Mouse (Mus musculus): ENCODE results near the gene Homer2. TPM values are rescaled to one million over a fixed set of nuclear protein-coding genes. Genes with fewer than 3 reads are reported as not detected.

Homer2 gene
- polyA plus RNA-seq, 1 experiment from 2014 or later: 12.6 TPM

DNA sequence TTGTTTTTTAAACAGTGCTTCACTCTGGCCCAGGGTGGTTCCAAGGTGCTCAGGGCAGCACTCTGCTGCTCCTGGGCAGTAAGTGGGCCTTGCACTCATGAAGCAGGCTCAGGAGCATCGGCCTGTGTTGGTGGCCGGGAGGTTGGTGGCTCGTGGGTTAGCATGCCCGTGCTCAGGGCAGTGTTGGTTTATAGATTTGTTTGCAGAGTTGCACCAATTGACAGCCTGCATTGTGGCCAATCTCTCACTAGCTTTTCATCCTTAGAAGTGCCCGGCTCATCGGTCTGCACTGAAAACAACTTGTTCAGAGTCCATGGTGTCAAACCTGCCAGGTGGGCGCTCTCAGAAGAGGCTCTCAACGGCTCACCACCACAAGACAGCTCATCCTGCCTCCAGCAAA lies 113.9 kb downstream of the Homer2 start:
- Histone ChIP-seq H3K9me3 (no peaks in the 10 kb centered on the region), H3K36me3 (replicated peaks) (peaks cover 77% of the 10 kb centered on the region), H3K27ac (no peak overlapping the region), H3K27me3 (ENCODE audit: poor library complexity, severe bottlenecking) (no peaks in the 10 kb centered on the region), H3K4me3 (no peak overlapping the region), H3K4me1 (no peaks in the 10 kb centered on the region)
- no peak for DNase-seq (ENCODE audit: extremely low spot score, low spot score)
- WGBS: 93% methylated on average over 8 of the region's 8 CpGs

DNA sequence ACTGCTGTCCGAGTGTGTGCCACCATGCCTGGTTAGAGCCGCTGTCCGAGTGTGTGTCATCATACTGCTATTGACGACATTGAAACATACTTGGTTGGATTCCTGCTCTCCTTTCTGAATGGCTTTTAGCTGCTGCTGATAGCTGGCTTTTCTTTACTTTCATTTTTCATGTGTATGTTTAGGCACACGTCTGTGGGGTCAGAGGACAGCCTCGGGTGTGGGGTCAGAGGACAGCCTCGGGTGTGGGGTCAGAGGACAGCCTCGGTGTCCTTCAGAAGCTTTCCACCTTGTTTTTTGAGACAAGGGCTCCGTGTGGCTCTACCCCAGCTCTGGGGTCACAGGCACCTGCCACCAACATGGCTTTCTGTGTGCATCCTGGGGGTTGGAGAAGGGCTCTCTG lies 114.6 kb downstream of the Homer2 start:
- 88% methylated on average over 9 of the region's 9 CpGs for WGBS
- Histone ChIP-seq H3K9me3 (no peaks in the 10 kb centered on the region), H3K36me3 (replicated peaks) (peaks cover 77% of the 10 kb centered on the region), H3K4me1 (no peaks in the 10 kb centered on the region), H3K27me3 (ENCODE audit: poor library complexity, severe bottlenecking) (no peaks in the 10 kb centered on the region), H3K27ac (no peak overlapping the region), H3K4me3 (no peak overlapping the region)
- DNase-seq (ENCODE audit: extremely low spot score, low spot score): no peak

- peaks cover 57% of the 10 kb centered on the region for H3K36me3 ChIP-seq (replicated peaks)
- 87% methylated on average over 4 of the region's 4 CpGs for WGBS
- DNase-seq (ENCODE audit: extremely low spot score, low spot score): no peak
These were observed 120.1 kb downstream of the Homer2 start for GRCm38 (mm10) chr7:81587238-81587637.

DNA sequence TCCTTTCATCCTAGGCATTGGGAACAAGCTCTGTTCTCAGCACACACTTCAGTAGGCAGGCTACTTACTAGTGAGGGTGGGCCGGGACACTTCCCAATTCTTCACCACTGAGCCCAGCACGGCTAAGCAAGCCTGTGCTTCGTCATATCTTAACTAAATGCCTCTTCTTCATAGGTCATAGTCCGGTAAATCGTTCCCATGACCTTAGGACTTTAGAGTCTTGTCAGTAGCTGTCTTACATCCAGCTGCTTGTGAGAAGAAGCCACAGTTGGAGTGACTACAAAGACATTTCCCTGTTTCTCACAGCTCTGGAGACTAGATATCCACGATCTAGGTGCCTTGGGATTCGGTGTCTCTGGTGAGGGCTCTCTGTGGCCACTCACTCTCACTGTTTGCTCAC lies 122.0 kb downstream of the Homer2 start:
- no peak for DNase-seq (ENCODE audit: extremely low spot score, low spot score)
- no peaks in the 10 kb centered on the region for H3K4me1 ChIP-seq
- H3K27me3 ChIP-seq (ENCODE audit: poor library complexity, severe bottlenecking): no peaks in the 10 kb centered on the region
- no peaks in the 10 kb centered on the region; the same call in 1 of the 2 replicates for H3K9me3 ChIP-seq
- no peak overlapping the region for H3K27ac ChIP-seq
- no peak overlapping the region for H3K4me3 ChIP-seq
- WGBS: 93% methylated on average over 7 of the region's 7 CpGs
- peaks cover 45% of the 10 kb centered on the region for H3K36me3 ChIP-seq (replicated peaks)

More at GRCm38 (mm10) chr7:81587238-81587637, 120.1 kb downstream of the Homer2 start:
- Histone ChIP-seq H3K4me1 (no peaks in the 10 kb centered on the region), H3K27ac (no peak overlapping the region), H3K4me3 (no peak overlapping the region), H3K9me3 (no peaks in the 10 kb centered on the region; the same call in 1 of the 2 replicates), H3K27me3 (ENCODE audit: poor library complexity, severe bottlenecking) (no peaks in the 10 kb centered on the region)

DNA sequence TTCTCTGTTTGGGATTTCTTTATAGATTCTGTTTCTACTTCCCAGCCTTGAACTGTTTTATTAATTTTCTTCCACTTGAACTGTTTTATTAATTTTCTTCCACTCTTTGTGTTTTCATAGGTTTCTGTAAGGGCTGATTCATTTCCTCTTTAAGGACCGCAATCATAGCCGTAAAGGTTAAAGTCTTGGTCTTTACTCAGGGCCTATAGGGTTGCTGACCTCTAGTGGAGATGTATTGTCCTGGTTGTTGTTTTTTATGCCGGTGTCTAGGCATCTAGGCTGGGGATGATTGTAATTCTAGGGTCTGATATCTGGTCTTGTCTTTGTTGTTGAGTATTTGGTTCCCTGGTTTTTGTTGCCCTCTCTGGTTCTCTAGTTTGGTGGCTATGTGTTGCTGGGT lies 123.8 kb downstream of the Homer2 start:
- Histone ChIP-seq H3K27me3 (ENCODE audit: poor library complexity, severe bottlenecking) (no peaks in the 10 kb centered on the region), H3K9me3 (no peaks in the 10 kb centered on the region; the same call in 1 of the 2 replicates), H3K27ac (no peak overlapping the region), H3K4me3 (no peak overlapping the region), H3K4me1 (no peaks in the 10 kb centered on the region), H3K36me3 (replicated peaks) (peaks cover 36% of the 10 kb centered on the region)
- WGBS: 73% methylated on average over 3 of the region's 3 CpGs
- no peak for DNase-seq (ENCODE audit: extremely low spot score, low spot score)

- 94% methylated on average over 5 of the region's 5 CpGs for WGBS
- H3K4me1 ChIP-seq: no peaks in the 10 kb centered on the region
These were observed 128.0 kb downstream of the Homer2 start for GRCm38 (mm10) chr7:81579312-81579711.

DNA sequence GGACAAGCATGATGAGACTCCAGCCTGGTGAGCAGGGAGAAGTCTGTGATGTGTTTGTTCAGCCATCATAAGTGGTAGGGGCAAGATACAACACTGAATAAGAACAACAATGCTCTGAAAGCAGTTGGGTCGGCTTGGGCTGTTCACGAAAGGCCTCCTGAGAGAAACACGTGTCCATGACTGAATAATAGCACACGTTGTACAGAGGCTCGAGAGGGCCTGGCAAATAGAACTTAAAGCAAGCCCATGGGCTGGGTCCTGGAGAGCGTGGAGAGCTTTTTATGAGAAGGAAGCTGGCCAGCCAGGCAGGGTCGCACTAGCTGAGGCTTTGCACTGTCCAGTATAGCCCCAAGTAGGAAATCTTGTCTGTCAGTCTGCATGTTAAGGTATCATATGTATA lies 128.9 kb downstream of the Homer2 start:
- no peaks in the 10 kb centered on the region for H3K27me3 ChIP-seq (ENCODE audit: poor library complexity, severe bottlenecking)
- no peak for DNase-seq (ENCODE audit: extremely low spot score, low spot score)
- 90% methylated on average over 7 of the region's 7 CpGs for WGBS
- no peaks in the 10 kb centered on the region for H3K9me3 ChIP-seq
- no peak overlapping the region for H3K4me3 ChIP-seq
- H3K27ac ChIP-seq: no peak overlapping the region
- H3K4me1 ChIP-seq: no peaks in the 10 kb centered on the region
- peaks cover 20% of the 10 kb centered on the region for H3K36me3 ChIP-seq (replicated peaks)

More at GRCm38 (mm10) chr7:81579312-81579711, 128.0 kb downstream of the Homer2 start:
- peaks cover 20% of the 10 kb centered on the region for H3K36me3 ChIP-seq (replicated peaks)
- no peak overlapping the region for H3K4me3 ChIP-seq
- H3K27me3 ChIP-seq (ENCODE audit: poor library complexity, severe bottlenecking): no peaks in the 10 kb centered on the region
- H3K27ac ChIP-seq: no peak overlapping the region
- DNase-seq (ENCODE audit: extremely low spot score, low spot score): no peak
- no peaks in the 10 kb centered on the region for H3K9me3 ChIP-seq

- peaks cover 20% of the 10 kb centered on the region for H3K36me3 ChIP-seq (replicated peaks)
- DNase-seq (ENCODE audit: extremely low spot score, low spot score): no peak
- WGBS: 92% methylated on average over 3 of the region's 3 CpGs
- H3K27me3 ChIP-seq (ENCODE audit: poor library complexity, severe bottlenecking): peaks cover 1% of the 10 kb centered on the region; the same call in 1 of the 2 replicates
- H3K4me1 ChIP-seq: peaks cover under 1% of the 10 kb centered on the region; the same call in 1 of the 2 replicates
- no peak overlapping the region for H3K27ac ChIP-seq
- H3K4me3 ChIP-seq: no peak overlapping the region
- no peaks in the 10 kb centered on the region for H3K9me3 ChIP-seq
These were observed 129.5 kb downstream of the Homer2 start for GRCm38 (mm10) chr7:81577872-81578271.

DNA sequence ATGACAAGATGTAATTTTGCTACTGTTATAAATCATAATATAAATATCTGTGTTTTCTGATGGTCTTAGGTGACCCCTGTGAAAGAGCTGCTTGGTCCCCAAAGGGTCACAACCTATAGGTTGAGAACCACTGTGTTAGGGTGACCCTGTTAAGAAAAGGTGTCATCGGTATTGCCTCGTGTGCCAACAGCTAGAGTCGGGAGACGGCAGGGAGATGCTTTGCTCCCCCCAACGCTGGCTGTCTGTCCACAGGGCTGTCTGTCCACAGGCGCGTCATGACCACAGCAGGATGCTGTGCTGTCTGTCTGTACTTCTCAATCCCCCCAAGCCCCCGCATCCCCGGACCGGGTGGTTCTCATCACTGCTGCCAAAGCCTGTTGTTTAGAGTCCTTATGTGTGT lies 131.7 kb downstream of the Homer2 start:
- H3K4me3 ChIP-seq: no peak overlapping the region
- peaks cover 20% of the 10 kb centered on the region for H3K36me3 ChIP-seq (replicated peaks)
- DNase-seq (ENCODE audit: extremely low spot score, low spot score): no peak
- H3K9me3 ChIP-seq: no peaks in the 10 kb centered on the region
- H3K27ac ChIP-seq: no peak overlapping the region
- peaks cover 13% of the 10 kb centered on the region for H3K4me1 ChIP-seq
- peaks cover 5% of the 10 kb centered on the region; the same call in 1 of the 2 replicates for H3K27me3 ChIP-seq (ENCODE audit: poor library complexity, severe bottlenecking)
- 94% methylated on average over 10 of the region's 10 CpGs for WGBS

GRCm38 (mm10) chr7:81573821-81574220 lies 133.5 kb downstream of the Homer2 start:
- Histone ChIP-seq H3K27me3 (ENCODE audit: poor library complexity, severe bottlenecking) (peaks cover 5% of the 10 kb centered on the region; the same call in 1 of the 2 replicates), H3K36me3 (replicated peaks) (peaks cover 20% of the 10 kb centered on the region), H3K4me1 (peaks cover 13% of the 10 kb centered on the region), H3K27ac (no peak overlapping the region), H3K9me3 (no peaks in the 10 kb centered on the region), H3K4me3 (no peak overlapping the region)
- no peak for DNase-seq (ENCODE audit: extremely low spot score, low spot score)
- 94% methylated on average over 9 of the region's 9 CpGs for WGBS

GRCm38 (mm10) chr7:81573397-81573796 lies 133.9 kb downstream of the Homer2 start:
- 91% methylated on average over 6 of the region's 6 CpGs for WGBS
- peaks cover 5% of the 10 kb centered on the region; the same call in 1 of the 2 replicates for H3K27me3 ChIP-seq (ENCODE audit: poor library complexity, severe bottlenecking)
- no peak overlapping the region for H3K27ac ChIP-seq

GRCm38 (mm10) chr7:81572610-81573268 lies 134.6 kb downstream of the Homer2 start:
- peaks cover 13% of the 10 kb centered on the region for H3K4me1 ChIP-seq
- no peaks in the 10 kb centered on the region for H3K9me3 ChIP-seq
- DNase-seq (ENCODE audit: extremely low spot score, low spot score): no peak
- H3K27me3 ChIP-seq (ENCODE audit: poor library complexity, severe bottlenecking): peaks cover 5% of the 10 kb centered on the region; the same call in 1 of the 2 replicates
- no peak overlapping the region for H3K27ac ChIP-seq
- peak overlapping the region; percentile 87; the same call in 1 of the 2 replicates for H3K4me3 ChIP-seq
- WGBS: 86% methylated on average over 6 of the region's 6 CpGs
- peaks cover 11% of the 10 kb centered on the region for H3K36me3 ChIP-seq (replicated peaks)

More at GRCm38 (mm10) chr7:81573397-81573796, 133.9 kb downstream of the Homer2 start:
- H3K9me3 ChIP-seq: no peaks in the 10 kb centered on the region
- no peak for DNase-seq (ENCODE audit: extremely low spot score, low spot score)
- no peak overlapping the region for H3K4me3 ChIP-seq
- peaks cover 13% of the 10 kb centered on the region for H3K4me1 ChIP-seq
- H3K36me3 ChIP-seq (replicated peaks): peaks cover 17% of the 10 kb centered on the region

DNA sequence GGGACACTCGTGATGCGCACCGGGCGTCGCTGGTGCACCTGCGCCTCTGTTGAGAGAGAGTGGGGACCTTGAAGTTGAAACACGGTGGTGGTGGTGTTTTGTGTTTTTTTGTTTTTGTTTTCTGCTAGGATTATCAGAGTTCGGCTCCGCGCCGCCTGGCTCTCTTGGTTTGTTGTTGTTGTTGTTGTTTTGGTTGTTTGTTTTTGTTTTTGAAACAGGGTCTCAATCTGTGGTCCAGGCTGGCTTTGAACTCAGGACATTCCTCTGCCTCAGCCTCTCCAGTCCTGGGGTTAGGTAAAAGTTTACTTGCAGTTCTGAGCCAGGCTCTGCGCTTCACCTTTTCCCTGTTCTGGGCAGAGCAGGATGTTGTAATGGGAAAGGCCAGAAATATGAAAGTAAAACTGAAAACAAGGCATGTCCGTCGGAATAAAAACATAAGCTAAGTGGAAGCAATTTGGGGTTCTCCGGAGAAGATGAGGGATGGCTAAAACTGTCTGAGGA lies 135.3 kb downstream of the Homer2 start:
- H3K4me1 ChIP-seq: peaks cover 13% of the 10 kb centered on the region
- peak overlapping the region; percentile 87 for H3K4me3 ChIP-seq
- peaks cover 5% of the 10 kb centered on the region; the same call in 1 of the 2 replicates for H3K27me3 ChIP-seq (ENCODE audit: poor library complexity, severe bottlenecking)
- peak overlapping the region; percentile 91 for H3K27ac ChIP-seq
- H3K9me3 ChIP-seq: no peaks in the 10 kb centered on the region
- WGBS: 22% methylated on average over 15 of the region's 15 CpGs
- no peak for DNase-seq (ENCODE audit: extremely low spot score, low spot score)
- H3K36me3 ChIP-seq (replicated peaks): peaks cover 8% of the 10 kb centered on the region; the same call in 1 of the 2 replicates

All from forebrain, embryonic 10.5 days (tissue).